Mouse (Mus musculus) forebrain, embryonic 16.5 days (tissue): ENCODE measurements around the gene Nelfcd. TPM values are rescaled to one million over a fixed set of nuclear protein-coding genes. Genes with fewer than 3 reads are reported as not detected.

Source experiments
- ATAC-seq: fragments of 200-750 bp; cut with Nextera tagmentation; 2 replicates; pipeline ENCODE4 v1.8.0; 2017; ENCODE audit warnings: mild to moderate bottlenecking, moderate library complexity
- H3K27ac ChIP-seq: fragments of 300-500 bp; sonication (generic); 2 replicates; pipeline ENCODE4 v1.5.1; 2014; ENCODE audit warnings: low read length, control low read depth
- H3K27me3 ChIP-seq: fragments of 300-500 bp; sonication (generic); replicated peaks from 2 replicates; pipeline ENCODE4 v1.6.1; 2014; ENCODE audit warnings: low read length; ENCODE audit not compliant: control insufficient read depth, insufficient read depth
- H3K36me3 ChIP-seq: fragments of 300-500 bp; sonication (generic); 2 replicates; pipeline ENCODE4 v1.6.1; 2014; ENCODE audit not compliant: control insufficient read depth, insufficient read depth
- H3K4me1 ChIP-seq: fragments of 300-500 bp; sonication (generic); replicated peaks from 2 replicates; pipeline ENCODE4 v1.6.1; 2014; ENCODE audit warnings: low read length; ENCODE audit not compliant: control insufficient read depth, insufficient read depth
- H3K4me2 ChIP-seq: fragments of 300-500 bp; sonication (generic); 2 replicates; pipeline ENCODE4 v1.6.1; 2014; ENCODE audit warnings: mild to moderate bottlenecking, low read length, control low read depth
- H3K4me3 ChIP-seq: fragments of 300-500 bp; sonication (generic); replicated peaks from 2 replicates; pipeline ENCODE4 v1.5.1; 2014; ENCODE audit warnings: mild to moderate bottlenecking, low read length, control low read depth
- H3K9ac ChIP-seq: fragments of 300-500 bp; sonication (generic); replicated peaks from 2 replicates; pipeline ENCODE4 v1.6.1; 2014; ENCODE audit warnings: low read depth, low read length, control low read depth
- H3K9me3 ChIP-seq: fragments of 300-500 bp; sonication (generic); 2 replicates; pipeline ENCODE4 v1.6.1; 2016; ENCODE audit warnings: low read length; ENCODE audit not compliant: control insufficient read depth
- WGBS: fragments of 180-500 bp; shearing (Covaris S2); extraction: QIAGEN DNeasy Blood & Tissue Kit; methylation state at CpG from one replicate; pipeline ENCODE4 v1.1.7; 2014; 5-methylcytosine and 5-hydroxymethylcytosine counted together
- polyA plus RNA-seq: library from polyadenylated mRNA; unstranded; fragments of >200 nt; fragmentation: Nextera tagmentation; extraction: Ambion mirVana; gene quantifications from 2 replicates; pipeline ENCODE4 v1.2.1, GENCODE M21; 2015

The Nelfcd gene
- 106 and 109 TPM in 2 replicates for polyA plus RNA-seq

DNA sequence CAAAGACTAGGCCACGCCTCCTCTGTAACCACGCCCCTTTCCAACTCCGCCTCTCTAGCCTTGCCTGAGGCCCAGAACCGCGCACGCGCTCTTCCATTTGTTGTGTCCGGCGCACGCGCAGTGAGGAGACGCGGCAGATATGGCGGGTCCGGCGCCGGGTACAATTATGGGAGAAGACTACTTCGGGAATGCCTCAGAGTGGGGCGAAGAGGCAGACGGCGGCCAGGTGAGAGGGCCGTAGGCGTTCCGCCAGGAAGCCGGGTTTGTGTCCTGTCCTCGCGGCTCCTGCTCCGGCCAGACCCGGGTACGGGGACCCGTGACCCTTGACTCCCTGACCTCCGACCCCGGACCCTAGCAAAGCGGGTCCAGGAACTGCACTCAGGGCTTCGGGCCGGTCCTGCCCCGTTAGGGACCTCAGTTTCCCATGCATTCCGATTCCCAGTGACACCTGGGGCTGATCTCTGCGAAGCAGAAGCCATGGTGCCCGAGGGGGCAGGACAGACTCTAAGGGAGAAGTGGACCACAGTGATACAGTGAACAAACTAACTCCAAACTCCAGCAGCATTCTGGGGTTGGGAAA lies at the start of gene Nelfcd:
Gene Nelfcd (plus strand): TSS at position 74 of the 580 bp plus-strand sequence.
- Histone ChIP-seq H3K9ac (peak within 1 kb of the TSS; percentile 80), H3K4me1 (peaks cover 9% of the 10 kb centered on the region), H3K36me3 (no peaks in the 10 kb centered on the region), H3K27me3 (no peaks in the 10 kb centered on the region), H3K27ac (no peak within 1 kb of the TSS), H3K4me2 (peak within 1 kb of the TSS; percentile 96), H3K9me3 (no peaks in the 10 kb centered on the region), H3K4me3 (peak within 1 kb of the TSS; percentile 90)
- ATAC-seq, result peak; percentile 96
- under 1% methylated on average over 40 of the region's 40 CpGs for WGBS

DNA sequence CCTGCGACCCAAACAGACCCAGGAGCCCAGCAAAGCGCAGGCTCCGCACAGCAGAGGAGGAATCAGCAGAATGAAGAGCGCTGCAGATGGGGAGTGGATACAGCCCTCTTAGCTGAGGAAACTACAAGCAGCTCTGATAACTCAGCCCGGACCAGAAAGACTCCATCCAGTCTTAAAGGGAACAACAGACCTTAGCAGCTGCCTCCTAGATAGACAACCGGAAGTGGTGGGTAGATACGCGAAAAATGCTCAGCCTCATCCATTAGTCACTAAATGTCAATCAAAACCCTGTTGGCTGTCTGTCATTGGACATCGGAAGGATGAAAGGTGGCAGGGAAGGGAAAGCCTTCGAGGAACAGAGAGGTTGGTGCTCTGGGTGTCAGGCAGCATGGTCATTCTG lies 49.0 kb upstream of the Nelfcd start:
- no peaks in the 10 kb centered on the region for H3K36me3 ChIP-seq
- no peaks in the 10 kb centered on the region for H3K27me3 ChIP-seq
- no peak overlapping the region for H3K27ac ChIP-seq
- no peak for ATAC-seq
- H3K4me2 ChIP-seq, result no peak overlapping the region
- 89% methylated on average over 10 of the region's 10 CpGs for WGBS
- H3K9me3 ChIP-seq, result no peaks in the 10 kb centered on the region
- H3K9ac ChIP-seq, result no peak overlapping the region
- no peaks in the 10 kb centered on the region for H3K4me1 ChIP-seq
- no peak overlapping the region for H3K4me3 ChIP-seq

DNA sequence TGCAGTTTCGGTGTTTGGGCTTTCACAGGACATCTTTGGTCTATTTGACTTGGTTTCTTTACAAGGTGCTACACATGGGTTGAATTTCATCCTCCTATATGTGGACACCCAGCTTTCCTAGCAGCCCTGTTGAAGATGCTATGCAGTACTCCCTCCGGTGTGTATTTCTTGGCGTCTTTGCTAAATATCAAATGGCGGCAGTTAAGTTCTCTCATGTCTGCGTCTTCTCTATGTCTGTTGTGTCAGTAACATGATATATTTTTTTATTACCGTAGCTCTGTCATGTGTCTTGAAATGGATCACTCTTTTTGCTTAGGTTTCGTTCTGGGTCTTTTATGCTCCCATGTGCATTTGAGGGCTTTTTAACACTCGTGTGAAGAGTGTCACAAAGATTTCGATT lies 34.6 kb upstream of the Nelfcd start:
- H3K4me3 ChIP-seq, result no peak overlapping the region

DNA sequence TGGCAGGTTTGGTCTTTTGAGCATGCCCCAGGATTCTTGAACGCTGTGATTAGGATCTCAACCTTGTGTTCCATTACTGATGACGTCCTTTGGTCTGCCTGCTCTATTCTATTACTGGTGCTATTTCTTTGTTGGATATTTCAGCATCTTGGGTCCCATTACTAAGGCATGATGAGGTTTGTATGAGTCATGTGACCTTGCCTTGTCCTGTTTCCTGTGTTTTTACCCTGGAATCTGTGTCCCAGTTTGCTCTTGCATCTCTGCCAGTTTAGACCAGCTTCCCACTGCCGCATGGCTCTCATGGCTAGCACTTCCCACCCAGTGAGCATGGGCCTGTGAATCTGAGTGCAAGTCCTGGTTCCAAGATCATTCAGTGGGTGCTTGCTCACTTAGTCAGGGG lies 23.7 kb upstream of the Nelfcd start:
- ATAC-seq, result no peak
- no peak overlapping the region for H3K4me3 ChIP-seq
- no peaks in the 10 kb centered on the region for H3K27me3 ChIP-seq
- no peak overlapping the region for H3K27ac ChIP-seq
- 93% methylated on average over 3 of the region's 3 CpGs for WGBS
- no peaks in the 10 kb centered on the region for H3K36me3 ChIP-seq
- H3K9me3 ChIP-seq, result peaks cover 8% of the 10 kb centered on the region; the same call in 1 of the 2 replicates
- H3K4me1 ChIP-seq, result no peaks in the 10 kb centered on the region
- no peak overlapping the region for H3K4me2 ChIP-seq
- no peak overlapping the region for H3K9ac ChIP-seq

More for the DNA sequence above, 34.6 kb upstream of the Nelfcd start:
- Histone ChIP-seq H3K9me3 (no peaks in the 10 kb centered on the region), H3K27me3 (no peaks in the 10 kb centered on the region), H3K4me1 (no peaks in the 10 kb centered on the region), H3K9ac (no peak overlapping the region), H3K4me2 (no peak overlapping the region), H3K36me3 (no peaks in the 10 kb centered on the region), H3K27ac (no peak overlapping the region)
- no peak for ATAC-seq
- 94% methylated on average over 9 of the region's 9 CpGs for WGBS

DNA sequence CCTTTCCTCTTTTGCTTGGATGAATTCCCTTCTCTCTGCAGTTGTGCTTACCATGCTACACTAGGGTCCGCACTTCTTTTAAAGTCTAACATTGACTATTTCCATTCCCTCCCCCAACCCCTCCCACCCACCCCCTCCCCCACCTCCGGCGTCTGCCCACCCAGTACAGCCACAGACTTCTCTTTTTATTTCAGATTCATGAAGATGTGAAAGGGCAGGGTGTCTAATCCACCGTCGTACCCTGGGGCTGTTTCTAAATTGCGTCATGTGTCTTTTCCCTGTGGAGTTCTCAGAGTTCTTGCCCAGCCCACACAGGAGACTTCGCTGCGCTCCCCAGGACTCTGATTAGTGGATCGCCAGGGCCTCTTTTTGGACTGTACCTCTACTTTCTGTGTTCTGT lies 23.1 kb upstream of the Nelfcd start:
- no peak overlapping the region for H3K27ac ChIP-seq
- peaks cover 8% of the 10 kb centered on the region; the same call in 1 of the 2 replicates for H3K9me3 ChIP-seq
- H3K4me3 ChIP-seq, result no peak overlapping the region
- no peaks in the 10 kb centered on the region for H3K36me3 ChIP-seq
- H3K27me3 ChIP-seq, result no peaks in the 10 kb centered on the region
- no peak overlapping the region for H3K4me2 ChIP-seq
- 46% methylated on average over 9 of the region's 9 CpGs for WGBS
- ATAC-seq, result no peak
- H3K9ac ChIP-seq, result no peak overlapping the region
- H3K4me1 ChIP-seq, result no peaks in the 10 kb centered on the region

DNA sequence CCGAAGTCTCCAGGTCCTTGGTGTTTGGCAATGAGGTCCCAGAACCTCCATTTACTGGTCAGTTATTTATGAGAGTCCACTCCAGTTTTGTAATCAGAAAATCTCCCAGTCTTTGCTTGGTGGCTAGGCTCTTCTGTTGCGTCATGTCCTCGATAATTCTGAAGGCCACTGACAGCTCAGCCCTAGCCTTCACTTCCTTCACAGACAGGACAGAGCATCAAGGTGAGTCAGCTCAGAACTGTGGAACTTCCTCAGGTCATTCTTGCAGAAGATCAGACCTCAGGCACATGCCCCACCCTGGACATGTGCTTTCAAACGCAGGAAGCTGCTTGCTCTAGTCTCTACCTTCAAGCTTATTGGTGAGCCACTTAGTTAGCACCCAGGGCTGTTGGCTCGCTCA lies 22.2 kb upstream of the Nelfcd start:
- H3K4me1 ChIP-seq, result no peaks in the 10 kb centered on the region
- H3K27ac ChIP-seq, result no peak overlapping the region
- no peak overlapping the region for H3K4me2 ChIP-seq
- no peaks in the 10 kb centered on the region for H3K27me3 ChIP-seq
- ATAC-seq, result no peak
- H3K9me3 ChIP-seq, result peaks cover 8% of the 10 kb centered on the region; the same call in 1 of the 2 replicates
- H3K9ac ChIP-seq, result no peak overlapping the region
- 85% methylated on average over 5 of the region's 5 CpGs for WGBS
- no peaks in the 10 kb centered on the region for H3K36me3 ChIP-seq
- no peak overlapping the region for H3K4me3 ChIP-seq

DNA sequence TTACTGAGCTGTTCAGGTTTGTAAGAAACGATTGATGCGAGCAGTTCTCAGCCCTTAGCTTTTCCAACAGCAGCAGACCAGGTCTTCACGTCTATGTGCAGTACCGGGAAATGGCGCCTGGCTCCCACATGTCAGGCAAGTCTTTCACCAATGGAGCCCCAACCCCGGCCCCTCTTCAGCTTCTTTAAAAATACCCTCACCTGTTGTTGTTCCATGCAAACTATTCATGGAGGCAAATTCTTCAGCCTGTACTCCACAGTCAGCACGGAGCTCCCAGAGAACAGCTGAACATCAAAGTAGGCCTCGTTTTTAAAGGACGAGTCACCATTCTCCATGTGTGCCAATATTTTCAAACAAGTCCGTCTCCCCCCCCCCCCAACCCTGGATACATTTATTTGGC lies 19.0 kb upstream of the Nelfcd start:
- Histone ChIP-seq H3K27ac (no peak overlapping the region), H3K36me3 (no peaks in the 10 kb centered on the region), H3K9ac (no peak overlapping the region), H3K9me3 (peaks cover 5% of the 10 kb centered on the region; the same call in 1 of the 2 replicates), H3K4me2 (no peak overlapping the region), H3K4me3 (no peak overlapping the region), H3K4me1 (no peaks in the 10 kb centered on the region), H3K27me3 (no peaks in the 10 kb centered on the region)
- no peak for ATAC-seq
- WGBS, result 76% methylated on average over 10 of the region's 10 CpGs

DNA sequence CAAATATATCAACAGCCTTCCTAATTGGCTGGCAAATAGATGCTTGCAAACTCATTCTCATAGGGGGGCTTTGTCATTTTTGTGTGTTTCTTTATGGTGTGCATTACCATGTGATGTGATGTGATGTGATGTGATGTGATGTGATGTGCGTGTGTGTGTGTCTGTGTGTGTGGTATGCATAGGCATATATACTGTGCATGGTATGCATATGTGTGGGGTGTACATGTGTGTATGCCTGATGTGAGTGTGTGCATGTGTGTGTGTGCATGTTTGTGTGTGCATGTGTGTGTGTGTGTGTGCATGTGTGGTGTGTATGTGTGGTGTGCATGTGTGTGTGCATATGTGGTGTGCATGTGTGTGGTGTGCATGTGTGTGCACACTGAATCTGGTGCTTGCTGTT lies 18.5 kb upstream of the Nelfcd start:
- 100% methylated on average over 1 of the region's 1 CpGs for WGBS
- Histone ChIP-seq H3K4me1 (no peaks in the 10 kb centered on the region), H3K36me3 (no peaks in the 10 kb centered on the region), H3K27ac (no peak overlapping the region), H3K9me3 (peaks cover under 1% of the 10 kb centered on the region; the same call in 1 of the 2 replicates), H3K4me3 (no peak overlapping the region), H3K4me2 (no peak overlapping the region), H3K9ac (no peak overlapping the region), H3K27me3 (no peaks in the 10 kb centered on the region)
- no peak for ATAC-seq

DNA sequence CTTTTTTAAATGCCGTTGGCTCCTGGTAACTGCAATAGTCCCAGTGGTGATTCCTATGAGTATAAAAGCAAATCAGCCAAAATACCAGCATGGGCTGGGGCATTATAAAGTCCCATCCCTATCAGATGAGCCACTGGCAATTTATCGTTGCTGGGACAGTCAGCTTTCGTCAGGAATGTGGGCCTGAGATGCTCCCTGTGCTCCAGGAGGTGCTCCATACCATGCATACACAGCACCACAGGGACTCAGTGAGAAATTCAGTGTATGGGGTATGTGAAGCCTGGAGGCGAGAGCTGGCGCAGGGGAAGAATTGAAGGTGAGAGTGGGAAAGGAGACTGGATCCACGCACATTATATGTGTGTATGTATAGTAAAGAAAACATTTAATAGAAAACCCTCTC lies 17.7 kb upstream of the Nelfcd start:
- no peak for ATAC-seq

DNA sequence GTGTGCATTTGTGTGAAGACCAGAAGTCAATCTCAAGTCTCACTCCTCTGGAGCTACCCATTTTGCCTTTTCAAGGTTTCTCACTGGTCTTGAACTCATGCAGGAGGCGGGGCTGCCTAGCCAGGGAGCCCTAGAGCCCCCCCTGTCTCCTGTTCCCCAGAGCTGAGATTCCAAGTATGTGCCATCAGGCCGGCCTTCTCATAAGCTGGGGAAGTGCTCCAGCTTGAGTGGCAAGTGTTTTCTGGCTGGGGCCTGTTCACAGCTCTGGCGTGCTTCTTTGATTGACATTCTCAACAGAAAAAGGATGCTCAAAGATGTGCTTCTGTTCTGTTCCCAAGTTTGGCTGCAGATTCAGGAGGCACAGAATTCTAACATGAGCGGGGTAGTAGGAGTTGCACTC lies 15.2 kb upstream of the Nelfcd start:
- Histone ChIP-seq H3K4me1 (no peaks in the 10 kb centered on the region), H3K9me3 (no peaks in the 10 kb centered on the region), H3K9ac (no peak overlapping the region), H3K27me3 (no peaks in the 10 kb centered on the region), H3K4me3 (no peak overlapping the region), H3K27ac (no peak overlapping the region), H3K4me2 (no peak overlapping the region), H3K36me3 (no peaks in the 10 kb centered on the region)
- no peak for ATAC-seq
- 81% methylated on average over 4 of the region's 4 CpGs for WGBS

More for the DNA sequence above, 17.7 kb upstream of the Nelfcd start:
- Histone ChIP-seq H3K27me3 (no peaks in the 10 kb centered on the region), H3K36me3 (no peaks in the 10 kb centered on the region), H3K9ac (no peak overlapping the region), H3K27ac (no peak overlapping the region), H3K9me3 (no peaks in the 10 kb centered on the region), H3K4me2 (no peak overlapping the region), H3K4me1 (no peaks in the 10 kb centered on the region), H3K4me3 (no peak overlapping the region)
- WGBS, result 93% methylated on average over 6 of the region's 6 CpGs
